Mouse (Mus musculus) testis, adult 2 months (tissue): ENCODE data around the gene P3h3.

ENCODE experiments used
- CTCF ChIP-seq: fragments of 200-500 bp; IDR thresholded peaks from 2 replicates; pipeline ENCODE4 v1.5.1; 2012; ENCODE audit warnings: low read depth, mild to moderate bottlenecking, inconsistent platforms, low read length, moderate library complexity; ENCODE audit not compliant: control insufficient read depth, insufficient read depth, insufficient replicate concordance
- POLR2A ChIP-seq: fragments of 200-500 bp; IDR thresholded peaks from 2 replicates; pipeline ENCODE4 v1.6.1; 2012; ENCODE audit warnings: low read depth, mild to moderate bottlenecking, inconsistent platforms, low read length, moderate library complexity; ENCODE audit not compliant: control insufficient read depth

GRCm38 (mm10) chr6:124874348-124874747, 16.8 kb upstream of the P3h3 start:
- TF ChIP-seq CTCF (no peak), POLR2A (no peak)
